Mouse (Mus musculus) CD4-positive, CD25-positive, alpha-beta regulatory T cell, adult 2 months (primary cell): ENCODE results near the gene Ndrg2.
"Not testable (repeated sequence)": the region's sequence is repeated elsewhere in the genome, so short reads cannot be mapped to it uniquely, and the experiment has no call there.

ENCODE experiments used
- DNase-seq: peaks from one replicate; pipeline ENCODE4 v3.0.0-alpha.2; 2012; ENCODE audit warnings: low read depth, low spot score

The Ndrg2 gene

GRCm38 (mm10) chr14:51877517-51877916, 36.4 kb downstream of the Ndrg2 start:
- DNase-seq: no peak

- no peak for DNase-seq
Measured at GRCm38 (mm10) chr14:51871741-51872140, 42.2 kb downstream of the Ndrg2 start.

GRCm38 (mm10) chr14:51870756-51871155, 43.2 kb downstream of the Ndrg2 start:
- no peak for DNase-seq

GRCm38 (mm10) chr14:51863603-51864002, 50.4 kb downstream of the Ndrg2 start:
- peak; percentile 26 for DNase-seq

- DNase-seq: not testable (repeated sequence)
Measured at GRCm38 (mm10) chr14:51855280-51855679, 58.7 kb downstream of the Ndrg2 start.
